Mouse (Mus musculus) kidney, postnatal 0 days (tissue): ENCODE data around the gene Prkar1a. TPM values are rescaled to one million over a fixed set of nuclear protein-coding genes. Genes with fewer than 3 reads are reported as not detected.

Experiments used
- ATAC-seq: fragments of 200-750 bp; cut with Nextera tagmentation; replicated peaks from 2 replicates; pipeline ENCODE4 v1.8.0; 2017; ENCODE audit warnings: low read depth, moderate number of reproducible peaks, moderate TSS enrichment, moderate library complexity; ENCODE audit not compliant: low FRiP score
- DNase-seq: peaks from one replicate; pipeline ENCODE4 v3.0.0-alpha.2; 2016; ENCODE audit warnings: low spot score
- H3K27ac ChIP-seq: fragments of 300-500 bp; sonication (generic); 2 replicates; pipeline ENCODE4 v1.5.1; 2014; ENCODE audit warnings: mild to moderate bottlenecking
- H3K27me3 ChIP-seq: fragments of 300-500 bp; sonication (generic); 2 replicates; pipeline ENCODE4 v1.6.1; 2014; ENCODE audit warnings: low read length, mixed read lengths; ENCODE audit not compliant: insufficient read depth
- H3K36me3 ChIP-seq: fragments of 300-500 bp; sonication (generic); 2 replicates; pipeline ENCODE4 v1.6.1; 2014; ENCODE audit warnings: low read length, mixed read lengths; ENCODE audit not compliant: insufficient read depth
- H3K4me1 ChIP-seq: fragments of 300-500 bp; sonication (generic); replicated peaks from 2 replicates; pipeline ENCODE4 v1.6.1; 2014; ENCODE audit warnings: antibody characterized with exemption, low read length, mixed read lengths; ENCODE audit not compliant: insufficient read depth
- H3K4me2 ChIP-seq: fragments of 300-500 bp; sonication (generic); 2 replicates; pipeline ENCODE4 v1.6.1; 2014; ENCODE audit warnings: mild to moderate bottlenecking, low read length, moderate library complexity, mixed read lengths
- H3K4me3 ChIP-seq: fragments of 300-500 bp; sonication (generic); replicated peaks from 2 replicates; pipeline ENCODE4 v1.5.1; 2014; ENCODE audit warnings: low read depth, low read length
- H3K9ac ChIP-seq: fragments of 300-500 bp; sonication (generic); 2 replicates; pipeline ENCODE4 v1.6.1; 2014; ENCODE audit warnings: low read depth, low read length
- H3K9me3 ChIP-seq: fragments of 300-500 bp; sonication (generic); replicated peaks from 2 replicates; pipeline ENCODE4 v1.6.1; 2016; ENCODE audit warnings: low read length, inconsistent platforms, mixed read lengths
- CTCF ChIP-seq: IDR thresholded peaks from 2 replicates; pipeline ENCODE4 v1.5.1; 2016; ENCODE audit warnings: antibody characterized with exemption, low read depth, mild to moderate bottlenecking, moderate library complexity
- WGBS: fragments of 180-500 bp; shearing (Covaris S2); extraction: QIAGEN DNeasy Blood & Tissue Kit; methylation state at CpG from one replicate; pipeline ENCODE4 v1.1.7; 2014; 5-methylcytosine and 5-hydroxymethylcytosine counted together
- polyA plus RNA-seq: library from polyadenylated mRNA; unstranded; fragments of >200 nt; fragmentation: Nextera tagmentation; extraction: Ambion mirVana; gene quantifications from 2 replicates; pipeline ENCODE4 v1.2.1, GENCODE M21; 2015

Gene Prkar1a
- polyA plus RNA-seq, 1 experiment from 2014 or later: 340 TPM

DNA sequence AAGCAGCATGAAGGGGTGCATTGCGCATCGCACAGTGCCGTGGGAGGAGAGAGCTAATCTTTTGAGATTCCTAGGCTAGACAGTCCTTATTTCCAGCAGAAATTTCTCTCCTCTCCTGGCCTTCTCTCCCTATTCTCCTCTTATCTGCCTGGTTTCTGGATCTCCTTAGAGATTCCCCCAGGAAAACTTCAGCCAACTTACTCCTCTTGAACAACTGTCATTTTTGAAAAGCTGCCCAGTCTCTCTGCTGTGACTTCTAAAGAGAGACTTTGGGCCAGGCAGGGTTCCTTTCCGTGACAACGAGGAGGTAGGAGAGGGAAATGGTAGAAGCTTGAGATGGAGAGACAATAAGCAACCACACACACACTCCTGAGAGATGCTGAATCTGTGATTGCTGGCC lies 68.2 kb downstream of the Prkar1a start:
- Histone ChIP-seq H3K36me3 (no peaks in the 10 kb centered on the region), H3K27ac (no peak overlapping the region), H3K4me1 (peaks cover 11% of the 10 kb centered on the region; the same call in 1 of the 2 replicates), H3K4me3 (no peak overlapping the region), H3K4me2 (no peak overlapping the region), H3K9me3 (no peaks in the 10 kb centered on the region), H3K9ac (no peak overlapping the region), H3K27me3 (no peaks in the 10 kb centered on the region)
- WGBS: 90% methylated on average over 5 of the region's 5 CpGs
- no peak for ATAC-seq
- DNase-seq: no peak
- no peak for TF ChIP-seq CTCF

GRCm38 (mm10) chr11:109717966-109718895 lies 69.0 kb downstream of the Prkar1a start:
- 87% methylated on average over 15 of the region's 15 CpGs for WGBS
- H3K36me3 ChIP-seq: no peaks in the 10 kb centered on the region
- no peak overlapping the region for H3K4me3 ChIP-seq
- no peaks in the 10 kb centered on the region for H3K9me3 ChIP-seq
- H3K9ac ChIP-seq: no peak overlapping the region
- no peaks in the 10 kb centered on the region for H3K27me3 ChIP-seq
- ATAC-seq (no peak), DNase-seq (no peak)
- TF ChIP-seq CTCF: no peak
- no peak overlapping the region for H3K27ac ChIP-seq
- H3K4me1 ChIP-seq: peaks cover 12% of the 10 kb centered on the region; the same call in 1 of the 2 replicates
- no peak overlapping the region for H3K4me2 ChIP-seq

Other genes starting within 250 kb of the Prkar1a start
- 0.04 TPM in 1 of 2 replicates, not detected in the other for gene 9930022D16Rik, start 235.5 kb upstream of the Prkar1a start, polyA plus RNA-seq
- gene Amz2, start 223.5 kb upstream of the Prkar1a start, polyA plus RNA-seq: 30.4 and 32.8 TPM in 2 replicates
- gene Arsg, start 176.0 kb upstream of the Prkar1a start, polyA plus RNA-seq: 9.1 and 9.9 TPM in 2 replicates
- gene Slc16a6, start 175.8 kb upstream of the Prkar1a start, polyA plus RNA-seq: 5.3 and 7.8 TPM in 2 replicates
- 42.0 and 42.6 TPM in 2 replicates for gene Wipi1, start 37.4 kb upstream of the Prkar1a start, polyA plus RNA-seq
- 4.9 and 5.8 TPM in 2 replicates for gene Fam20a, start 72.9 kb downstream of the Prkar1a start, polyA plus RNA-seq
- not detected in 2 replicates for gene 1700012B07Rik, start 178.6 kb downstream of the Prkar1a start, polyA plus RNA-seq